Mouse (Mus musculus) liver, embryonic 16.5 days (tissue): ENCODE data around the gene Zfp219. TPM values are rescaled to one million over a fixed set of nuclear protein-coding genes. Genes with fewer than 3 reads are reported as not detected.
"Not testable (repeated sequence)": the region's sequence is repeated elsewhere in the genome, so short reads cannot be mapped to it uniquely, and the experiment has no call there.

Experiments
- ATAC-seq: fragments of 200-750 bp; cut with Nextera tagmentation; 2 replicates; pipeline ENCODE4 v1.8.0; 2017; ENCODE audit warnings: low read depth, mild to moderate bottlenecking, moderate number of reproducible peaks, moderate library complexity
- H3K27ac ChIP-seq: fragments of 300-500 bp; sonication (generic); 2 replicates; pipeline ENCODE4 v1.5.1; 2014; ENCODE audit warnings: mild to moderate bottlenecking, low read length
- H3K27me3 ChIP-seq: fragments of 300-500 bp; sonication (generic); 2 replicates; pipeline ENCODE4 v1.6.1; 2014; ENCODE audit warnings: low read depth, low read length, mixed read lengths; ENCODE audit not compliant: control insufficient read depth, insufficient read depth
- H3K36me3 ChIP-seq: fragments of 300-500 bp; sonication (generic); 2 replicates; pipeline ENCODE4 v1.6.1; 2014; ENCODE audit warnings: mild to moderate bottlenecking; ENCODE audit not compliant: control insufficient read depth, insufficient read depth
- H3K4me1 ChIP-seq: fragments of 300-500 bp; sonication (generic); 2 replicates; pipeline ENCODE4 v1.6.1; 2014; ENCODE audit warnings: low read depth, low read length, mixed read lengths; ENCODE audit not compliant: control insufficient read depth
- H3K4me2 ChIP-seq: fragments of 300-500 bp; sonication (generic); 2 replicates; pipeline ENCODE4 v1.6.1; 2014; ENCODE audit warnings: low read depth, low read length, mixed read lengths
- H3K4me3 ChIP-seq: fragments of 300-500 bp; sonication (generic); 2 replicates; pipeline ENCODE4 v1.5.1; 2014; ENCODE audit warnings: low read depth, mild to moderate bottlenecking, low read length
- H3K9ac ChIP-seq: fragments of 300-500 bp; sonication (generic); 2 replicates; pipeline ENCODE4 v1.6.1; 2014; ENCODE audit warnings: low read depth, low read length
- H3K9me3 ChIP-seq: fragments of 300-500 bp; sonication (generic); replicated peaks from 2 replicates; pipeline ENCODE4 v1.6.1; 2016; ENCODE audit warnings: low read length; ENCODE audit not compliant: control insufficient read depth
- whole genome bisulfite sequencing: fragments of 180-500 bp; shearing (Covaris S2); extraction: QIAGEN DNeasy Blood & Tissue Kit; methylation state at CpG from one replicate; pipeline ENCODE4 v1.1.7; 2014; ENCODE audit not compliant: insufficient replicate concordance; 5-methylcytosine and 5-hydroxymethylcytosine counted together
- polyA plus RNA-seq: library from polyadenylated mRNA; unstranded; fragments of >200 nt; fragmentation: Nextera tagmentation; extraction: Ambion mirVana; gene quantifications from 2 replicates; pipeline ENCODE4 v1.2.1, GENCODE M21; 2015

The Zfp219 gene
- polyA plus RNA-seq = 7.4 and 8.9 TPM in 2 replicates

- Histone ChIP-seq H3K9ac (peak within 1 kb of the TSS; percentile 89), H3K4me2 (peak within 1 kb of the TSS; percentile 81), H3K4me1 (peaks cover 70% of the 10 kb centered on the region), H3K27me3 (no peaks in the 10 kb centered on the region), H3K9me3 (no peaks in the 10 kb centered on the region), H3K36me3 (no peaks in the 10 kb centered on the region), H3K4me3 (peak within 1 kb of the TSS; percentile 75), H3K27ac (peak within 1 kb of the TSS; percentile 88)
- WGBS = 14% methylated on average over 15 of the region's 15 CpGs
- ATAC-seq = peak; percentile 72
Observed at GRCm38 (mm10) chr14:52020486-52021137, at the start of gene Zfp219. Gene Zfp219 (minus strand): TSS chr14:52020733.

DNA sequence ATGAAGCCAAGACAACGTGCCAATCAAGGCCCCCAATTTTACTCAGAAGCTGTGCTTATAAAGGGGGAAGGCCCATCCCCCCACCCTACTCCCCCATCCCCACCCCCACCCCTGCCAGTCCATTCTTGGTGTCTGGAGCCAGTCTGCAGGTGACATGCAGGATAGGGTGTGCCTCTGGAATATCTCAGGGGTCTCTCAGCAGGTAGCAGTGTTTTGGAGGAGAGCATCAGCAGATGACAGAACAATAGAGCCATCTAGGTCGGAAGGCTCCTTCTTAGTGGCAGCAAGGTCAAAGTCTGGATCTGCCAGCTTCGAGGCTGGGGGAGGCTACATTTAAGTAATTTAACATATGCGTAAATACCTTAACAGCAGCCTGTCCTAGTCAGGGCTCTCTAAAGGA, 45.6 kb upstream of the Zfp219 start:
- no peaks in the 10 kb centered on the region for H3K9me3 ChIP-seq
- no peak overlapping the region for H3K27ac ChIP-seq
- peaks cover under 1% of the 10 kb centered on the region; the same call in 1 of the 2 replicates for H3K36me3 ChIP-seq
- no peak overlapping the region for H3K9ac ChIP-seq
- ATAC-seq = no peak
- no peak overlapping the region for H3K4me3 ChIP-seq
- H3K4me1 ChIP-seq = no peaks in the 10 kb centered on the region
- no peak overlapping the region for H3K4me2 ChIP-seq
- WGBS = 52% methylated on average over 4 of the region's 4 CpGs
- H3K27me3 ChIP-seq = no peaks in the 10 kb centered on the region

GRCm38 (mm10) chr14:52061798-52062197, 41.3 kb upstream of the Zfp219 start:
- 66% methylated on average over 8 of the region's 8 CpGs for WGBS
- H3K36me3 ChIP-seq = no peaks in the 10 kb centered on the region
- no peak overlapping the region for H3K4me2 ChIP-seq
- H3K27ac ChIP-seq = no peak overlapping the region
- H3K27me3 ChIP-seq = no peaks in the 10 kb centered on the region
- ATAC-seq = no peak
- no peak overlapping the region for H3K9ac ChIP-seq
- H3K4me3 ChIP-seq = no peak overlapping the region
- no peaks in the 10 kb centered on the region for H3K9me3 ChIP-seq
- no peaks in the 10 kb centered on the region for H3K4me1 ChIP-seq

GRCm38 (mm10) chr14:52060800-52061199, 40.3 kb upstream of the Zfp219 start:
- H3K9ac ChIP-seq = no peak overlapping the region
- no peaks in the 10 kb centered on the region for H3K9me3 ChIP-seq
- WGBS = 57% methylated on average over 1 of the region's 1 CpGs
- no peak overlapping the region for H3K4me2 ChIP-seq
- no peaks in the 10 kb centered on the region for H3K4me1 ChIP-seq
- H3K27me3 ChIP-seq = no peaks in the 10 kb centered on the region
- no peaks in the 10 kb centered on the region for H3K36me3 ChIP-seq
- no peak for ATAC-seq
- H3K4me3 ChIP-seq = no peak overlapping the region
- no peak overlapping the region for H3K27ac ChIP-seq

- no peak overlapping the region for H3K27ac ChIP-seq
- no peak overlapping the region for H3K4me2 ChIP-seq
- H3K4me1 ChIP-seq = no peaks in the 10 kb centered on the region
- WGBS = 54% methylated on average over 4 of the region's 4 CpGs
- H3K9ac ChIP-seq = no peak overlapping the region
- no peak overlapping the region for H3K4me3 ChIP-seq
- ATAC-seq = no peak
- no peaks in the 10 kb centered on the region for H3K36me3 ChIP-seq
- H3K27me3 ChIP-seq = no peaks in the 10 kb centered on the region
- H3K9me3 ChIP-seq = no peaks in the 10 kb centered on the region
Observed at GRCm38 (mm10) chr14:52059982-52060381, 39.4 kb upstream of the Zfp219 start.

- not testable (repeated sequence) for ATAC-seq, H3K4me1 ChIP-seq, H3K4me3 ChIP-seq, H3K27me3 ChIP-seq, H3K36me3 ChIP-seq, H3K9me3 ChIP-seq, H3K27ac ChIP-seq, H3K4me2 ChIP-seq, H3K9ac ChIP-seq
- WGBS = 65% methylated on average over 3 of the region's 3 CpGs
Observed at GRCm38 (mm10) chr14:52052720-52053119, 32.2 kb upstream of the Zfp219 start.

DNA sequence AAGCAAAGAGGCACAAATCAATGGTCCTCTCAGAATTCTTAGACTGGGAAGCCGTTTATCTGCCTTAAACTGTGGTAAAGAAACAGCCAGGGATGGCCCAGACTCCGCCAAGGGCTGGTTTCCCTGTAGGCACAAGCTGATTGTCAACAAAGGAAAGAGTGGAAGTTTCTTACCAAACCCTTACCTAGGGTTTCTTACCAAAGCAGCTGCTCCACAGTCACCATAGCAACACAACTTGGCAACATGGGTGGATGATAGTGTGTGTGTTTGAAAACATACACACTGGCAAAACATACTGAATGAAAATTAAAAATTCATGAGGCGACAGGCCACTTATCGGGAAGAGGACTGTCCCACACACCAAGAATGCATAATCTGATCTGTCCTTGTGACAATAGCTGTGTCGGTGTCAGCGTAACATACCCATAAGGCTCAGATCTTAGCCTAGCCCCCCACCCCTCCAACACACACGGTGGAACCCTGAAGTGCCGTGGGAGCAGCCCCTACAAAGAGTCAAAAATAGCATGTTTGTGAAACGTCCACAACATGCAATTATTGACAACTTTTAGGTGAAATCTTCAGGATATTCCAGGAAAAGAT, 25.5 kb upstream of the Zfp219 start:
- no peaks in the 10 kb centered on the region for H3K36me3 ChIP-seq
- H3K27ac ChIP-seq = no peak overlapping the region
- no peak for ATAC-seq
- no peaks in the 10 kb centered on the region; the same call in 1 of the 2 replicates for H3K4me1 ChIP-seq
- H3K27me3 ChIP-seq = no peaks in the 10 kb centered on the region
- 61% methylated on average over 9 of the region's 9 CpGs for WGBS
- no peak overlapping the region for H3K9ac ChIP-seq
- H3K4me2 ChIP-seq = no peak overlapping the region
- H3K9me3 ChIP-seq = no peaks in the 10 kb centered on the region
- H3K4me3 ChIP-seq = no peak overlapping the region

DNA sequence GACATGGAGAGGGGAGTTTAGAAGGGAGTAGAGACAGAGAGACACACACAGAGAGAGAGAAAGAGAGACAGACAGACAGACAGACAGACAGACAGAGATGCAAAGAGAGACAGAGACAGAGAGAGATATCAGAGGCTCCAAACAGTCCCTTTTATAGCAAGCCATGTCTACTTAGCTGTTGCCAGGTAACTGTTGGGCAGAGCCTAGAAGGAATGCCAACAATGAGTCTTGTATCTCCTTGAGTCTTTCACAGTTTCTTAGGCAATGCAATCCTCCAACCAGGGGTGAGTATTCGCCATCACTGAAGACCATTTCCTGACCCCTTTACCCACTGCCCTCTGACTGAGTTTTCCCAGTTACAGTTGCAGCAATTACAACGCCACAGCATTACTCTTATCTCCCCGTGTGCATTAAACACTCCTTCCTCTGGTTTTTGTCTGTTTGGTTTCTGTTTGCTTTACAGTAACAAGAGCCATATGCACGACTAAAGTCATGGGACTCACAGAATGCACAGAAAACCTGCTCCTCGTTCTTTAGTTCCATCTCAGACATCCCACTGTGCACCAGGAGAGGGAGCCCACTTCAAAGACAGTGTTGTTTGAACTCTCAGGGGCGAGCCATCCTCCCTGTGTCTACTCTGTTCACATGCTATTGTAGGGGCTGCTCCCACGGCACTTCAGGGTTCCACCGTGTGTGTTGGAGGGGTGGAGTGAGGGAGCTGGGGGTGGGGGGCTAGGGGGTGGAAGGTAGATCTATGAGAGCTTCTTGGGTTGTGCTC, 24.6 kb upstream of the Zfp219 start:
- H3K4me3 ChIP-seq = no peak overlapping the region
- H3K27ac ChIP-seq = no peak overlapping the region
- 4% methylated on average over 8 of the region's 8 CpGs for WGBS
- peak; percentile 32; the same call in 1 of the 2 replicates for ATAC-seq
- H3K9me3 ChIP-seq = no peaks in the 10 kb centered on the region
- H3K36me3 ChIP-seq = no peaks in the 10 kb centered on the region
- H3K4me1 ChIP-seq = no peaks in the 10 kb centered on the region; the same call in 1 of the 2 replicates
- H3K27me3 ChIP-seq = no peaks in the 10 kb centered on the region
- no peak overlapping the region for H3K9ac ChIP-seq
- no peak overlapping the region; the same call in 1 of the 2 replicates for H3K4me2 ChIP-seq

GRCm38 (mm10) chr14:52043446-52043845, 22.9 kb upstream of the Zfp219 start:
- Histone ChIP-seq H3K4me2 (no peak overlapping the region), H3K4me3 (no peak overlapping the region), H3K27me3 (no peaks in the 10 kb centered on the region), H3K9ac (no peak overlapping the region), H3K36me3 (no peaks in the 10 kb centered on the region), H3K27ac (no peak overlapping the region), H3K4me1 (no peaks in the 10 kb centered on the region; the same call in 1 of the 2 replicates), H3K9me3 (no peaks in the 10 kb centered on the region)
- no peak for ATAC-seq
- 58% methylated on average over 6 of the region's 6 CpGs for WGBS
